Mouse (Mus musculus) forebrain, embryonic 12.5 days (tissue): Measurements from ENCODE around the gene Gm10190. TPM values are rescaled to one million over a fixed set of nuclear protein-coding genes. Genes with fewer than 3 reads are reported as not detected.

Experiments used
- ATAC-seq: fragments of 200-750 bp; cut with Nextera tagmentation; 2 replicates; pipeline ENCODE4 v1.8.0; 2017; ENCODE audit warnings: moderate TSS enrichment; ENCODE audit not compliant: low FRiP score
- H3K27ac ChIP-seq: fragments of 300-500 bp; sonication (generic); 2 replicates; pipeline ENCODE4 v1.5.1; 2016; ENCODE audit warnings: mild to moderate bottlenecking
- H3K27me3 ChIP-seq: fragments of 300-500 bp; sonication (generic); 2 replicates; pipeline ENCODE4 v1.6.1; 2016; ENCODE audit warnings: mild to moderate bottlenecking
- H3K36me3 ChIP-seq: fragments of 300-500 bp; sonication (generic); replicated peaks from 2 replicates; pipeline ENCODE4 v1.6.1; 2016; ENCODE audit warnings: mild to moderate bottlenecking
- H3K4me1 ChIP-seq: fragments of 300-500 bp; sonication (generic); 2 replicates; pipeline ENCODE4 v1.6.1; 2016
- H3K4me2 ChIP-seq: fragments of 300-500 bp; sonication (generic); 2 replicates; pipeline ENCODE4 v1.6.1; 2016; ENCODE audit warnings: mild to moderate bottlenecking, moderate library complexity
- H3K4me3 ChIP-seq: fragments of 300-500 bp; sonication (generic); replicated peaks from 2 replicates; pipeline ENCODE4 v1.5.1; 2016; ENCODE audit warnings: mild to moderate bottlenecking
- H3K9ac ChIP-seq: fragments of 300-500 bp; sonication (generic); 2 replicates; pipeline ENCODE4 v1.6.1; 2016; ENCODE audit warnings: mild to moderate bottlenecking
- H3K9me3 ChIP-seq: fragments of 300-500 bp; sonication (generic); 2 replicates; pipeline ENCODE4 v1.6.1; 2016
- WGBS: fragments of 180-500 bp; shearing (Covaris S2); methylation state at CpG from one replicate; pipeline ENCODE4 v1.1.7; 2016; 5-methylcytosine and 5-hydroxymethylcytosine counted together
- polyA plus RNA-seq: library from polyadenylated mRNA; unstranded; fragments of >200 nt; fragmentation: Nextera tagmentation; extraction: Ambion mirVana; gene quantifications from 2 replicates; pipeline ENCODE4 v1.2.1, GENCODE M21; 2016

Gm10190 gene
- polyA plus RNA-seq, 1 experiment from 2014 or later, result 1.9 TPM

GRCm38 (mm10) chr17:80360245-80360644 is 13.1 kb downstream of the Gm10190 start:
- 84% methylated on average over 8 of the region's 8 CpGs for WGBS
- H3K27me3 ChIP-seq, result no peaks in the 10 kb centered on the region
- no peak for ATAC-seq
- H3K4me3 ChIP-seq, result no peak overlapping the region
- H3K36me3 ChIP-seq, result no peaks in the 10 kb centered on the region
- H3K9ac ChIP-seq, result no peak overlapping the region
- no peaks in the 10 kb centered on the region for H3K4me1 ChIP-seq
- no peak overlapping the region for H3K4me2 ChIP-seq
- H3K27ac ChIP-seq, result no peak overlapping the region
- no peaks in the 10 kb centered on the region for H3K9me3 ChIP-seq

DNA sequence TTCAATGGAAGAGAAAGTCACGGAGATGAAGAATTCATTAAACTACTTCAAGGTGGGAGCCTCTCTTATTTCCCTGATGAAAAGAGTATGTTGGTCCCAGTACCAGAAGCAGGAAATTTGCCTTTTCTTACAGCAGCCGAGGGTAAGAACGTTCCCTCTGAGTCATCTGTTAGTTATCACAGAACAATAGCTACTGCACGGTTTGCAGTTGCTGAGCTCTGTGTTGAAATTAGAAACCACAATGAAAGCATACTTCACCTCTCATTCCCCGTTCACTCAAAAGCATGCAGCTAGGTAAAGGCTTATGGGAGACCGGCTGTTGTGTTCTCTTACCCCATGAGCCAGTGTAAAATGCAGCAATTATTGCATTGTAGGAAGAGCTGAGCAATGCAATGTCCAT is 26.1 kb downstream of the Gm10190 start:
- Histone ChIP-seq H3K4me1 (no peaks in the 10 kb centered on the region), H3K9ac (no peak overlapping the region), H3K9me3 (no peaks in the 10 kb centered on the region), H3K4me2 (no peak overlapping the region), H3K27me3 (no peaks in the 10 kb centered on the region), H3K27ac (no peak overlapping the region), H3K36me3 (no peaks in the 10 kb centered on the region), H3K4me3 (no peak overlapping the region)
- 48% methylated on average over 6 of the region's 6 CpGs for WGBS
- no peak for ATAC-seq

GRCm38 (mm10) chr17:80346591-80347125 is 26.7 kb downstream of the Gm10190 start:
- ATAC-seq, result no peak
- Histone ChIP-seq H3K9me3 (no peaks in the 10 kb centered on the region), H3K4me1 (no peaks in the 10 kb centered on the region), H3K4me3 (no peak overlapping the region), H3K36me3 (no peaks in the 10 kb centered on the region), H3K27ac (no peak overlapping the region), H3K4me2 (no peak overlapping the region), H3K27me3 (no peaks in the 10 kb centered on the region), H3K9ac (no peak overlapping the region)
- 21% methylated on average over 11 of the region's 11 CpGs for WGBS

DNA sequence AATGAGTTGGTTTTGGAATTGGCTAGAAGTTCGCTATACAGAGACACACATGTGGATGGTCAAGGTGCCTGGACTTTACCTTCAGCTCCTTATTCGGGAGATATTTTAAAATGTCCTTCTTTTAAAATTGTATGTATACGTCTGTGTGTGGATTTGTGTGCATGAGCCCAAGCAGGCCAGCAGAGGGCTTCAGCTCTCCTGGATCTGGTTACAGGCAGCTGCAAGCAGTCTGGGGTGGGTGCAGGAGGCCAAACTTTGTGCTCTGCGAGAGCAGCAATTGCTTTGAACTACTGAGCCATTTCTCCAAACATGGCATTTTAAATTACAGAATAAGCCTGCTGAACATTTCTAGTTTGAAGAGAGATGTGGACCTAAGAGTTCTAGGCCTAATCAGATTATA is 28.1 kb downstream of the Gm10190 start:
- H3K4me2 ChIP-seq, result no peak overlapping the region
- H3K27ac ChIP-seq, result no peak overlapping the region
- WGBS, result 80% methylated on average over 4 of the region's 4 CpGs
- no peaks in the 10 kb centered on the region for H3K27me3 ChIP-seq
- H3K4me1 ChIP-seq, result no peaks in the 10 kb centered on the region
- H3K4me3 ChIP-seq, result no peak overlapping the region
- H3K9ac ChIP-seq, result no peak overlapping the region
- no peak for ATAC-seq
- H3K9me3 ChIP-seq, result no peaks in the 10 kb centered on the region
- H3K36me3 ChIP-seq, result no peaks in the 10 kb centered on the region

GRCm38 (mm10) chr17:80332386-80332785 is 41.0 kb downstream of the Gm10190 start:
- no peak overlapping the region for H3K9ac ChIP-seq
- no peaks in the 10 kb centered on the region for H3K27me3 ChIP-seq
- ATAC-seq, result no peak
- no peak overlapping the region for H3K27ac ChIP-seq
- no peak overlapping the region for H3K4me2 ChIP-seq
- H3K4me1 ChIP-seq, result no peaks in the 10 kb centered on the region
- WGBS, result 75% methylated on average over 2 of the region's 2 CpGs
- no peak overlapping the region for H3K4me3 ChIP-seq
- H3K9me3 ChIP-seq, result no peaks in the 10 kb centered on the region
- H3K36me3 ChIP-seq, result no peaks in the 10 kb centered on the region

DNA sequence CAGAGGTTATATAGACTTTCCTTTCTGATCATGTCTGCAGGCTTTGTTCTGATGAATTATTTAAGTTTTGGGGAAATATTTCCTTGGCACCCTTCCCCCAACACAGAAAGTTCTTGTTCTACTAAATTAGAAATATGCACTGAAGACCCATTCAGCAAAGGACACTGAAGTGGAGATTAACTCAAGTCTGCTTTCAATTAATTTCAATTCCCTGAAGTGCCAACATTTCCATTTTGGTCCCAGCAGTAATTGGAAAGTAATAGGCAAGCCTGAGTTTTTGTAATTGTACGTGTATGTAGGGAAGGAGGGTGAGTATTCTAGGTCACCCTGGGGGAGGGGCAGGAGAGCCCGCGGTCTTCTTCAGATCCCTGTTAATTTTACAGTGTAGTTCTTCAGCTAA is 46.9 kb downstream of the Gm10190 start:
- Histone ChIP-seq H3K4me1 (no peaks in the 10 kb centered on the region), H3K9ac (no peak overlapping the region), H3K4me2 (no peak overlapping the region), H3K27ac (no peak overlapping the region), H3K9me3 (no peaks in the 10 kb centered on the region), H3K36me3 (no peaks in the 10 kb centered on the region), H3K27me3 (no peaks in the 10 kb centered on the region), H3K4me3 (no peak overlapping the region)
- ATAC-seq, result no peak
- 75% methylated on average over 3 of the region's 3 CpGs for WGBS

- H3K9me3 ChIP-seq, result no peaks in the 10 kb centered on the region
- no peak for ATAC-seq
- no peak overlapping the region for H3K9ac ChIP-seq
- H3K4me2 ChIP-seq, result no peak overlapping the region
- no peaks in the 10 kb centered on the region for H3K36me3 ChIP-seq
- no peaks in the 10 kb centered on the region for H3K27me3 ChIP-seq
- no peak overlapping the region for H3K4me3 ChIP-seq
- no peak overlapping the region for H3K27ac ChIP-seq
- H3K4me1 ChIP-seq, result no peaks in the 10 kb centered on the region
- 89% methylated on average over 5 of the region's 5 CpGs for WGBS
Measured at GRCm38 (mm10) chr17:80325456-80325855, 47.9 kb downstream of the Gm10190 start.

DNA sequence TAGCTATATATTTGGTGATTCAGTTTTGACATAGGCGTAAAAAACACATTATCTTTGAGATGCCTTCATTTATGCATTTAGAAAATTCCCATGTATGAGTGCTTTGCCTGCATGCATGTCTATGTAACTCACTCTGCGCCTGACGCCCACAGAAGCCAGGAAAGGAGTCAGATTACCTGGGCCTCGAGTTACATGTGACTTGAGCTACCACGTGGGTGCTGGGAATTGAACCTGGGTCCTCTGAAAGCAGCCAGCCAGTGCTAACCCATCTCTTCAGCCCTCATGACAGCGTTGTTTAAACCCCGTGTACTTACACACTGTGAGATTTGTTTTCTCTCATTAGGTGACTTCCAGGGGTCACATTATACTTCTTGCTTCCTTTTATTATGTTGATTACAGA is 48.8 kb downstream of the Gm10190 start:
- Histone ChIP-seq H3K9ac (no peak overlapping the region), H3K4me1 (no peaks in the 10 kb centered on the region), H3K27ac (no peak overlapping the region), H3K27me3 (no peaks in the 10 kb centered on the region), H3K4me3 (no peak overlapping the region), H3K4me2 (no peak overlapping the region), H3K9me3 (no peaks in the 10 kb centered on the region), H3K36me3 (no peaks in the 10 kb centered on the region)
- no peak for ATAC-seq
- WGBS, result 84% methylated on average over 7 of the region's 7 CpGs

- no peaks in the 10 kb centered on the region for H3K4me1 ChIP-seq
- H3K9me3 ChIP-seq, result no peaks in the 10 kb centered on the region
- H3K27ac ChIP-seq, result no peak overlapping the region
- H3K4me3 ChIP-seq, result no peak overlapping the region
- H3K27me3 ChIP-seq, result no peaks in the 10 kb centered on the region
- WGBS, result 75% methylated on average over 8 of the region's 8 CpGs
- no peak overlapping the region for H3K4me2 ChIP-seq
- no peaks in the 10 kb centered on the region for H3K36me3 ChIP-seq
- no peak overlapping the region for H3K9ac ChIP-seq
- ATAC-seq, result no peak
Measured at GRCm38 (mm10) chr17:80323658-80324057, 49.7 kb downstream of the Gm10190 start.

Other genes with a start within 250 kb of the Gm10190 start
- gene Galm, start 246.1 kb downstream of the Gm10190 start, polyA plus RNA-seq, result 9.6 and 12.3 TPM in 2 replicates
- gene Srsf7, start 166.2 kb downstream of the Gm10190 start, polyA plus RNA-seq, result 784 and 786 TPM in 2 replicates
- gene Ttc39d, start 166.1 kb downstream of the Gm10190 start, polyA plus RNA-seq, result 0.10 TPM in 1 of 2 replicates, not detected in the other
- 37.6 and 38.5 TPM in 2 replicates for gene Gemin6, start 149.1 kb downstream of the Gm10190 start, polyA plus RNA-seq
- 37.8 and 45.1 TPM in 2 replicates for gene Morn2, start 83.3 kb downstream of the Gm10190 start, polyA plus RNA-seq
- 31.3 and 33.0 TPM in 2 replicates for gene Dhx57, start 83.1 kb downstream of the Gm10190 start, polyA plus RNA-seq
- 0.17 and 0.74 TPM in 2 replicates for gene Arhgef33, start 66.1 kb downstream of the Gm10190 start, polyA plus RNA-seq
- gene Sos1, start 106.9 kb upstream of the Gm10190 start, polyA plus RNA-seq, result 7.9 and 8.0 TPM in 2 replicates
- gene Cdkl4, start 204.3 kb upstream of the Gm10190 start, polyA plus RNA-seq, result 1.5 TPM in 2 replicates